Mouse (Mus musculus) forebrain, postnatal 0 days (tissue): Measurements from ENCODE around the gene Igfbp2. TPM values are rescaled to one million over a fixed set of nuclear protein-coding genes. Genes with fewer than 3 reads are reported as not detected.

Experiments used
- ATAC-seq: fragments of 200-750 bp; cut with Nextera tagmentation; 2 replicates; pipeline ENCODE4 v1.8.0; 2017; ENCODE audit warnings: mild to moderate bottlenecking, moderate library complexity
- DNase-seq: peaks from one replicate; pipeline ENCODE4 v3.0.0-alpha.2; 2015
- H3K27ac ChIP-seq: fragments of 300-500 bp; sonication (generic); 2 replicates; pipeline ENCODE4 v1.5.1; 2014; ENCODE audit warnings: low read depth, mild to moderate bottlenecking, antibody characterized with exemption, low read length, moderate library complexity, mixed read lengths
- H3K27me3 ChIP-seq: fragments of 300-500 bp; sonication (generic); 2 replicates; pipeline ENCODE4 v1.6.1; 2014; ENCODE audit warnings: mild to moderate bottlenecking, low read length, mixed read lengths; ENCODE audit not compliant: insufficient read depth
- H3K36me3 ChIP-seq: fragments of 300-500 bp; sonication (generic); 2 replicates; pipeline ENCODE4 v1.6.1; 2014; ENCODE audit warnings: mild to moderate bottlenecking, moderate library complexity; ENCODE audit not compliant: insufficient read depth
- H3K4me1 ChIP-seq: fragments of 300-500 bp; sonication (generic); 2 replicates; pipeline ENCODE4 v1.6.1; 2014; ENCODE audit warnings: antibody characterized with exemption; ENCODE audit not compliant: insufficient read depth
- H3K4me2 ChIP-seq: fragments of 300-500 bp; sonication (generic); 2 replicates; pipeline ENCODE4 v1.6.1; 2014; ENCODE audit warnings: low read depth, mild to moderate bottlenecking, moderate library complexity
- H3K4me3 ChIP-seq: fragments of 300-500 bp; sonication (generic); 2 replicates; pipeline ENCODE4 v1.5.1; 2014; ENCODE audit warnings: low read depth, low read length, mixed read lengths
- H3K9ac ChIP-seq: fragments of 300-500 bp; sonication (generic); 2 replicates; pipeline ENCODE4 v1.6.1; 2014; ENCODE audit warnings: mild to moderate bottlenecking
- H3K9me3 ChIP-seq: fragments of 300-500 bp; sonication (generic); 2 replicates; pipeline ENCODE4 v1.6.1; 2016; ENCODE audit warnings: low read length
- CTCF ChIP-seq: sonication (generic); IDR thresholded peaks from 2 replicates; pipeline ENCODE4 v1.5.1; 2016; ENCODE audit warnings: antibody characterized with exemption, control low read depth, low read depth
- WGBS: fragments of 180-500 bp; shearing (Covaris S2); extraction: QIAGEN DNeasy Blood & Tissue Kit; methylation state at CpG from one replicate; pipeline ENCODE4 v1.1.7; 2014; 5-methylcytosine and 5-hydroxymethylcytosine counted together
- polyA plus RNA-seq: library from polyadenylated mRNA; unstranded; fragments of >200 nt; fragmentation: Nextera tagmentation; extraction: Ambion mirVana; gene quantifications from 2 replicates; pipeline ENCODE4 v1.2.1, GENCODE M21; 2015
- total RNA-seq: library from RNA; depleted of rRNA; stranded (reverse); fragments of >200 nt; gene quantifications from 2 replicates; pipeline ENCODE4 v1.2.3, GENCODE M21; 2014

Gene Igfbp2
- total and polyA plus RNA-seq, 2 experiments from 2014 or later: 311 to 341 TPM

- peak overlapping the region; percentile 89 for H3K4me2 ChIP-seq
- ATAC-seq (no peak), DNase-seq (no peak)
- 0 out of 2 replicates have a peak overlapping the region, but pooled peaks have one; percentile 46 for H3K27ac ChIP-seq
- TF ChIP-seq CTCF: no peak
- 8% methylated on average over 4 of the region's 4 CpGs for WGBS
- no peaks in the 10 kb centered on the region for H3K36me3 ChIP-seq
- H3K9ac ChIP-seq: peak overlapping the region; percentile 78
- H3K27me3 ChIP-seq: no peaks in the 10 kb centered on the region
- no peaks in the 10 kb centered on the region for H3K9me3 ChIP-seq
- 0 out of 2 replicates have a peak, but pooled peaks cover 5% of the 10 kb centered on the region for H3K4me1 ChIP-seq
- H3K4me3 ChIP-seq: peak overlapping the region; percentile 66
Measured at GRCm38 (mm10) chr1:72825921-72826320, 1.6 kb downstream of the Igfbp2 start.

GRCm38 (mm10) chr1:72826446-72826845 is 2.1 kb downstream of the Igfbp2 start:
- 0 out of 2 replicates have a peak, but pooled peaks cover 5% of the 10 kb centered on the region for H3K4me1 ChIP-seq
- peak overlapping the region; percentile 66 for H3K4me3 ChIP-seq
- DNase-seq (no peak), ATAC-seq (no peak)
- peak overlapping the region; percentile 46; the same call in 1 of the 2 replicates for H3K27ac ChIP-seq
- H3K9me3 ChIP-seq: no peaks in the 10 kb centered on the region
- 3% methylated on average over 6 of the region's 6 CpGs for WGBS
- H3K36me3 ChIP-seq: no peaks in the 10 kb centered on the region
- H3K4me2 ChIP-seq: peak overlapping the region; percentile 89
- no peaks in the 10 kb centered on the region for H3K27me3 ChIP-seq
- no peak for TF ChIP-seq CTCF
- H3K9ac ChIP-seq: peak overlapping the region; percentile 78

GRCm38 (mm10) chr1:72826931-72827330 is 2.6 kb downstream of the Igfbp2 start:
- peak overlapping the region; percentile 89 for H3K4me2 ChIP-seq
- H3K9ac ChIP-seq: peak overlapping the region; percentile 78
- H3K27ac ChIP-seq: peak overlapping the region; percentile 46
- TF ChIP-seq CTCF: no peak
- ATAC-seq: 0 out of 2 replicates have a peak, but pooled peaks have one; percentile 12
- peak; percentile 37 for DNase-seq
- no peaks in the 10 kb centered on the region for H3K27me3 ChIP-seq
- WGBS: 6% methylated on average over 7 of the region's 7 CpGs
- H3K4me1 ChIP-seq: 0 out of 2 replicates have a peak, but pooled peaks cover 5% of the 10 kb centered on the region
- no peaks in the 10 kb centered on the region for H3K9me3 ChIP-seq
- H3K4me3 ChIP-seq: peak overlapping the region; percentile 66
- H3K36me3 ChIP-seq: no peaks in the 10 kb centered on the region

GRCm38 (mm10) chr1:72827411-72828315 is 3.4 kb downstream of the Igfbp2 start:
- Histone ChIP-seq H3K27me3 (no peaks in the 10 kb centered on the region), H3K4me3 (peak overlapping the region; percentile 66), H3K9ac (peak overlapping the region; percentile 78), H3K9me3 (no peaks in the 10 kb centered on the region), H3K4me1 (0 out of 2 replicates have a peak, but pooled peaks cover 5% of the 10 kb centered on the region), H3K36me3 (no peaks in the 10 kb centered on the region), H3K27ac (peak overlapping the region; percentile 46), H3K4me2 (peak overlapping the region; percentile 89)
- WGBS: 9% methylated on average over 12 of the region's 12 CpGs
- ATAC-seq: peak; percentile 6
- no peak for TF ChIP-seq CTCF
- peak; percentile 39 for DNase-seq

- 0 out of 2 replicates have a peak, but pooled peaks cover 2% of the 10 kb centered on the region for H3K36me3 ChIP-seq
- 0 out of 2 replicates have a peak, but pooled peaks cover 5% of the 10 kb centered on the region for H3K4me1 ChIP-seq
- H3K27me3 ChIP-seq: no peaks in the 10 kb centered on the region
Measured at GRCm38 (mm10) chr1:72828843-72829242, 4.5 kb downstream of the Igfbp2 start.

GRCm38 (mm10) chr1:72830485-72830884 is 6.2 kb downstream of the Igfbp2 start:
- Histone ChIP-seq H3K4me3 (no peak overlapping the region), H3K4me1 (0 out of 2 replicates have a peak, but pooled peaks cover 5% of the 10 kb centered on the region), H3K27me3 (no peaks in the 10 kb centered on the region), H3K27ac (no peak overlapping the region), H3K9ac (no peak overlapping the region), H3K9me3 (no peaks in the 10 kb centered on the region), H3K4me2 (no peak overlapping the region), H3K36me3 (0 out of 2 replicates have a peak, but pooled peaks cover 4% of the 10 kb centered on the region)
- DNase-seq: no peak
- no peak for ATAC-seq
- 93% methylated on average over 2 of the region's 2 CpGs for WGBS
- TF ChIP-seq CTCF: no peak

More at GRCm38 (mm10) chr1:72828843-72829242, 4.5 kb downstream of the Igfbp2 start:
- Histone ChIP-seq H3K4me3 (no peak overlapping the region), H3K4me2 (no peak overlapping the region), H3K27ac (no peak overlapping the region), H3K9ac (no peak overlapping the region), H3K9me3 (no peaks in the 10 kb centered on the region)
- ATAC-seq: no peak
- no peak for DNase-seq
- TF ChIP-seq CTCF: no peak
- 99% methylated on average over 5 of the region's 5 CpGs for WGBS
